Mouse (Mus musculus) liver, embryonic 18 days (tissue): ENCODE results near the gene Usp18. TPM values are rescaled to one million over a fixed set of nuclear protein-coding genes. Genes with fewer than 3 reads are reported as not detected.

Experiments used
- polyA plus RNA-seq: library from polyadenylated mRNA; depleted of rRNA; stranded (reverse); fragments of >200 nt; gene quantifications from 2 replicates; pipeline ENCODE4 v1.2.3, GENCODE M21; 2012; rRNA removed

Gene Usp18
- 24.0 and 29.4 TPM in 2 replicates for polyA plus RNA-seq

DNA sequence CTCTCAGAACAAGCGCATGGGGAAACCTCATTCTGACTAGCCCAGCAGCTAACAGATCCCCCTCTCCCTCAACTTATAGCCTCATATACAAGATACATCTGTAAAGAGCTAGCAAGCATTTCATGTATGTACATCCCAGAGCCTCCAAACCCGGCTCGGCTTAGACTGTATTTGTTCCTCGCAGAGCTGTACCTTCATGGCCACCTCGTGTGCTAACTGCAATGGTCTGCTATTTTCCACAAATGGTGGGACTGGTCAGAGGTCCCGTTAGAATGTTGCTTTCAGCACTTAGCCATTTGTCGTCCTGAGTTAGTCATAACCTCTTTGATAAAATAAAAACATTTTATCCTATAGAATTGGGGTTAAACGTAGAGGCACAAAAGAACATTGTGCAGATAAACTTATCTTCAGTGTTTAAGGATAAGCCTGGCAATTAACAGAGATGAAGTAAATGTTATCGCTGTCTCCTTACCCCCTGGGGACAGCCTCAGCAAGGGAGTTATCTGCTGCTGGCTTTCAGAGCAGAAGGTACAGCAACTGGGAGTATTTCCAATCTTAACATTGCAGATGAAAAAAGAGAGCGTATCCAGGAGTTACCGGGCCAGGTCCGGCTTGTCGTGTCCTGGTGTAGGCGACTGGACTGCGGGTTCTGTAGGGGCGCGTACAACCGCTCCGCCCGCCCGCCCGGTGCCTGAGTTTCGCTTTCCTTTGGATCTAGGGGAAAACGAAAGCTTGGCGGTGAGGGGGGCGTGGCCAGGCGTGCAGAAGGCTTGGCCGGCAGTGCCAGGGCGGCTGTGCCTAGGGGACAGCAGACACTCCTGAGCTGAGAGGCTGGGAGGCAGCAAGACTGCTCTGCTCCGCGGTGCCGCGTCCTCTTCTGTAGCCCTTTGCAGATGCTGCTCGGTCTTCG is at the start of gene Usp18:
TSS of gene Usp18 (plus strand) at position 780 of the 910 bp plus-strand sequence.

DNA sequence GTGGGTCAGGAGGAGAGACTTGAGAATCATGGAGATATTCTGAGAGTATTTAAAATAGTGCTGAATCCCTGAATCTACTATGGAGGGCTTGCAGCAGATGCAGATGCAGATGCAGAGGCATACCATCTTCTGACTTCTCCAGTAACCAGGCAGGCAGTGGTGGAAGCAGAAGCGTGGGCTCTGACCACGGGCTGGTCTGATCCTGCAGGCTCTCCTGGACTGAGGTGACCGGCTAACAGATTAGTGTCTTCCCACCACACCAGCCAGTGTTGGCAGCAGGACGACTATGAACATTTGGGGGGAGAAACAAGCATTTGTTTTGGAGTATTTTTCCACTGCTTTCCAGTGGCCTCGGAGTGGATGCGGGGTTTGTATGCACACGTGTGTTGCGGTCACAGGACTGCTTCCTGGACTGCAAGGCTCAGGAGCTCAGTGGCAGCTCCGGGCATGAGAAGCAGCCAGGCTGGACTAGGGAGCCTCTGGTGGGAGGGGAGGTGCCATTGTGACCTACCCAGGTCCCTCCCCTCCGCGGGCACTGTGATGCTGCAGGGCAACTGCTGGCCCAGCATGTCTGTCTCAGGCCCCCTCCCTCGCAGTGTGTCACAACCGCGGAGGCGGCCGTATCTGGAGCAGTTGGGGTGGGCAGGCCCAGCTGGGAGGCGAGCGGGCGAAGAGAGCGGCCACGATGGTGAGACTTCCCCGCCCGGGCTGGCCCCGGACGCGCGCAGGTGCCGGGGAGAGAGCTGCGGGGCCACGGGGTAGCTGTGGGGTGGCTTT is 35.4 kb upstream of the Usp18 start, which contains the start of gene Tuba8:
TSS of gene Tuba8 (plus strand) at position 548 of the 777 bp plus-strand sequence.

DNA sequence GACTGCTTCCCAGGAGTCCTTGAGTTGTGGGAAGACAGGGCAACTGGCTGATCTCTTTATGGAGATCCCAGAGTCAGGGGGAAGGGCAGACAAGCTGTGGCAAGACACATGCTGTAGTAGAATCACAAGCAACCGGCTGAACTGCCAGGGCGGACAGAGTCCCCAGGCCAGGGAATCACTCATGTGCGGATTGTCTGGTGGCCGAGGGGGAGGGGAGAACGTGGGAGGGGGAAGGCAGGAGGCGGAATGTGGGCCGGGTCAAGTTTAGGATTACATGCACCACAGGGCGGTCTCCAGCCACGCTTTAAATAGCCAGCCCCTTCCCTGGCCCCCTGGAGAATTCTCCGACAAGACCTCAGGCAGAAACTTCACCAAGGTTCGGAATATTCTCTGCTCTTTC is 54.2 kb downstream of the Usp18 start, which contains the start of gene Slc6a13:
TSS of gene Slc6a13 (plus strand) at position 274 of the 400 bp plus-strand sequence.

Other genes with a start within 250 kb of the Usp18 start
- gene Mical3, start 114.9 kb upstream of the Usp18 start, polyA plus RNA-seq: 3.9 and 5.3 TPM in 2 replicates
- 8.3 and 12.4 TPM in 2 replicates for gene Pex26, start 62.2 kb upstream of the Usp18 start, polyA plus RNA-seq
- gene Tuba8, start 35.2 kb upstream of the Usp18 start, polyA plus RNA-seq: 1.3 and 1.7 TPM in 2 replicates
- 45.2 and 50.8 TPM in 2 replicates for gene Slc6a13, start 54.3 kb downstream of the Usp18 start, polyA plus RNA-seq
- 10.1 and 10.9 TPM in 2 replicates for gene Slc6a12, start 97.2 kb downstream of the Usp18 start, polyA plus RNA-seq
- gene Iqsec3, start 227.8 kb downstream of the Usp18 start, polyA plus RNA-seq: not detected in 2 replicates